Comparison of ENCODE assay signal across 7 mouse cellular contexts in genomic region chr6:86557182-86557581, GRCm38 (mm10). TPM values are rescaled to one million over a fixed set of nuclear protein-coding genes. Genes with fewer than 3 reads are reported as not detected.
DNase-seq lines count a peak whose midpoint lies in the region; ATAC-seq and TF ChIP-seq lines count a peak whose summit lies in the region.
"Not testable (repeated sequence)": the region's sequence is repeated elsewhere in the genome, so short reads cannot be mapped to it uniquely, and the experiment has no call there.

No protein-coding gene starts in this region.

- not testable (repeated sequence) for H3K27ac ChIP-seq in CH12.LX (ENCODE audit: insufficient read depth, low read depth); hindbrain, postnatal 0 days; layer of hippocampus, adult 2 months; lung, postnatal 0 days (ENCODE audit: low read length)

- TF ChIP-seq RAD21 in CH12.LX (IDR thresholded peaks at IDR 0.05; ENCODE audit: low read depth, low read length): not testable (repeated sequence)

- 93% methylated on average over 1 of the region's 1 CpGs for WGBS in hindbrain, postnatal 0 days
- 91% methylated on average over 1 of the region's 1 CpGs for WGBS in lung, postnatal 0 days

- TF ChIP-seq POLR2A in CH12.LX (IDR thresholded peaks at IDR 0.05; ENCODE audit: low read depth, low read length): not testable (repeated sequence)

- TF ChIP-seq EP300 in CH12.LX (IDR thresholded peaks at IDR 0.05; ENCODE audit: low read length); lung, postnatal 0 days (IDR thresholded peaks at IDR 0.05): not testable (repeated sequence)

- H3K4me1 ChIP-seq in CH12.LX (ENCODE audit: control insufficient read depth in 1 of 2, insufficient read depth in 2 of 2); hindbrain, postnatal 0 days (ENCODE audit: insufficient read depth, low read length); lung, postnatal 0 days (ENCODE audit: insufficient read depth, low read depth, low read length): not testable (repeated sequence)

- ATAC-seq in hindbrain, postnatal 0 days; lung, postnatal 0 days: not testable (repeated sequence)

- not testable (repeated sequence) for H3K79me2 ChIP-seq in CH12.LX (replicated peaks; ENCODE audit: control insufficient read depth, extremely low read depth, insufficient read depth, poor library complexity, severe bottlenecking)

- in situ Hi-C loops in CH12.LX (cut with MboI; ENCODE audit: low pct_ligation_motif_present, low pct_unique_long_range_greater_than_20kb, low sequenced_read_pairs): not testable (repeated sequence)

- H3K4me2 ChIP-seq in CH12.LX (ENCODE audit: insufficient read depth, low read depth, poor library complexity, severe bottlenecking); hindbrain, postnatal 0 days (ENCODE audit: low read depth, low read length); lung, postnatal 0 days (replicated peaks; ENCODE audit: low read depth, low read length): not testable (repeated sequence)

- H3K9ac ChIP-seq in CH12.LX (ENCODE audit: insufficient read depth, low read depth); hindbrain, postnatal 0 days (replicated peaks; ENCODE audit: low read length); lung, postnatal 0 days (replicated peaks; ENCODE audit: low read depth): not testable (repeated sequence)

- H3K9me3 ChIP-seq in CH12.LX (replicated peaks; ENCODE audit: low read length); hindbrain, postnatal 0 days (ENCODE audit: low read length); lung, postnatal 0 days (ENCODE audit: low read length): not testable (repeated sequence)

- DNase-seq in CH12.LX (ENCODE audit: extremely low read depth); hindbrain, postnatal 0 days (ENCODE audit: low spot score); layer of hippocampus, adult 2 months (ENCODE audit: low spot score in 2 of 2); lung, postnatal 0 days (ENCODE audit: low spot score): not testable (repeated sequence)
- peak; percentile 14 for DNase-seq in c-Kit-positive CD71-positive TER-119-positive erythroid progenitor cells, embryonic 14.5 days (ENCODE audit: low spot score)
- peak; percentile 31 to 70 for DNase-seq in spleen, postnatal 4 days (ENCODE audit: low spot score in 2 of 2)
- DNase-seq in thymus, postnatal 14 days: peak; percentile 49

- peaks cover 17 to 56% of the 10 kb centered on the region in 2 experiments for H3K36me3 ChIP-seq in CH12.LX (replicated peaks in 1 of 2; ENCODE audit: control insufficient read depth in 1 of 2, insufficient read depth in 1 of 2, low read length in 1 of 2)
- not testable (repeated sequence) for H3K36me3 ChIP-seq in hindbrain, postnatal 0 days (ENCODE audit: insufficient read depth, low read length); lung, postnatal 0 days (ENCODE audit: insufficient read depth, low read length)

- H3K4me3 ChIP-seq in CH12.LX (replicated peaks in 1 of 3; ENCODE audit: low read depth in 2 of 3, low read length in 2 of 3, poor library complexity in 1 of 3); hindbrain, postnatal 0 days (ENCODE audit: low read length); layer of hippocampus, adult 2 months; lung, postnatal 0 days (ENCODE audit: low read depth, low read length): not testable (repeated sequence)

- dilution Hi-C loops in CH12.LX (cut with MboI; ENCODE audit: extremely low pct_ligation_motif_present, extremely low pct_unique_long_range_greater_than_20kb, low sequenced_read_pairs): not testable (repeated sequence)

- peak in 1 of 2 experiments; percentile 18; a peak in 1 of 4 replicates for TF ChIP-seq CTCF in CH12.LX (conservative IDR thresholded peaks at IDR 0.05 in 1 of 2, IDR thresholded peaks at IDR 0.05 in 1 of 2; ENCODE audit: low read depth in 2 of 2, low read length in 2 of 2)
- peak; percentile 18; the same call in 1 of the 2 replicates for TF ChIP-seq CTCF in hindbrain, postnatal 0 days (IDR thresholded peaks at IDR 0.05; ENCODE audit: low read depth)
- peak; percentile 59 for TF ChIP-seq CTCF in layer of hippocampus, adult 2 months (conservative IDR thresholded peaks at IDR 0.05)
- peak; percentile 43 for TF ChIP-seq CTCF in lung, postnatal 0 days (IDR thresholded peaks at IDR 0.05)

- H3K27me3 ChIP-seq in CH12.LX (replicated peaks); hindbrain, postnatal 0 days (ENCODE audit: insufficient read depth, low read length); lung, postnatal 0 days (replicated peaks; ENCODE audit: insufficient read depth, low read length): not testable (repeated sequence)

TF ChIP-seq in CH12.LX, 34 proteins besides CTCF, POLR2A, EP300 and RAD21:
- TF ChIP-seq ZNF384 (IDR thresholded peaks at IDR 0.05; ENCODE audit: low read depth, low read length): peak; percentile 49; the same call in 1 of the 2 replicates

RNA-seq across cellular contexts. Expression of gene Pcbp1, which starts 31.1 kb away (rescaled TPM):
- 68.9 and 81.2 TPM in 2 replicates for total RNA-seq in CH12.LX (2012; rRNA removed)
- 47.3 and 73.0 TPM in 2 replicates for total RNA-seq in CH12.LX (2014; rRNA removed)
- polyA plus RNA-seq in CH12.LX (2012; ENCODE audit: insufficient read length, low read depth): 318 and 337 TPM in 2 replicates
- 61.7 and 71.3 TPM in 2 replicates for total RNA-seq in hindbrain, postnatal 0 days (2014; rRNA removed)
- polyA plus RNA-seq in hindbrain, postnatal 0 days (2015; fragmentation: Nextera tagmentation; extraction: Ambion mirVana): 300 and 303 TPM in 2 replicates
- 100 to 1,000 TPM; 179 to 184 TPM for total RNA-seq in layer of hippocampus, adult 2 months (2021)
- polyA plus RNA-seq in lung, postnatal 0 days (2015; fragmentation: Nextera tagmentation; extraction: Ambion mirVana): 317 and 353 TPM in 2 replicates
